Mouse (Mus musculus) liver, embryonic 11.5 days (tissue): ENCODE data around the gene Brd3os. TPM values are rescaled to one million over a fixed set of nuclear protein-coding genes. Genes with fewer than 3 reads are reported as not detected.
A peak's percentile ranks its signal among the peaks of the same experiment; 100 is the strongest.

Experiments
- ATAC-seq: fragments of 200-750 bp; cut with Nextera tagmentation; replicated peaks from 2 replicates; pipeline ENCODE4 v1.8.0; 2017; ENCODE audit warnings: moderate number of reproducible peaks, mild to moderate bottlenecking, moderate TSS enrichment, moderate library complexity; ENCODE audit not compliant: low FRiP score
- DNase-seq: peaks from one replicate; pipeline ENCODE4 v3.0.0-alpha.2; 2017; ENCODE audit warnings: low spot score
- H3K27ac ChIP-seq: fragments of 300-500 bp; sonication (generic); 2 replicates; pipeline ENCODE4 v1.5.1; 2014; ENCODE audit warnings: mild to moderate bottlenecking, low read depth, low read length, control low read depth
- H3K27me3 ChIP-seq: fragments of 300-500 bp; sonication (generic); replicated peaks from 2 replicates; pipeline ENCODE4 v1.6.1; 2014; ENCODE audit warnings: low read length, mixed read lengths; ENCODE audit not compliant: control insufficient read depth, insufficient read depth
- H3K36me3 ChIP-seq: fragments of 300-500 bp; sonication (generic); 2 replicates; pipeline ENCODE4 v1.6.1; 2014; ENCODE audit warnings: mild to moderate bottlenecking, low read length, moderate library complexity, mixed read lengths; ENCODE audit not compliant: control insufficient read depth, insufficient read depth
- H3K4me1 ChIP-seq: fragments of 300-500 bp; sonication (generic); replicated peaks from 2 replicates; pipeline ENCODE4 v1.6.1; 2014; ENCODE audit warnings: low read length, mixed read lengths; ENCODE audit not compliant: control insufficient read depth, insufficient read depth
- H3K4me2 ChIP-seq: fragments of 300-500 bp; sonication (generic); 2 replicates; pipeline ENCODE4 v1.6.1; 2014; ENCODE audit warnings: mild to moderate bottlenecking, control low read depth, moderate library complexity
- H3K4me3 ChIP-seq: fragments of 300-500 bp; sonication (generic); 2 replicates; pipeline ENCODE4 v1.5.1; 2014; ENCODE audit warnings: low read depth, low read length, control low read depth
- H3K9ac ChIP-seq: fragments of 300-500 bp; sonication (generic); 2 replicates; pipeline ENCODE4 v1.6.1; 2014; ENCODE audit warnings: low read depth, low read length, control low read depth
- H3K9me3 ChIP-seq: fragments of 300-500 bp; sonication (generic); 2 replicates; pipeline ENCODE4 v1.6.1; 2016; ENCODE audit warnings: low read length, inconsistent platforms, mixed read lengths; ENCODE audit not compliant: control insufficient read depth
- WGBS: fragments of 180-500 bp; shearing (Covaris S2); extraction: QIAGEN DNeasy Blood & Tissue Kit; methylation state at CpG from one replicate; pipeline ENCODE4 v1.1.7; 2014; 5-methylcytosine and 5-hydroxymethylcytosine counted together
- polyA plus RNA-seq: library from polyadenylated mRNA; unstranded; fragments of >200 nt; fragmentation: Nextera tagmentation; extraction: Ambion mirVana; gene quantifications from 2 replicates; pipeline ENCODE4 v1.2.1, GENCODE M21; 2014

Brd3os gene
- polyA plus RNA-seq, 1 experiment from 2014 or later = 2.8 TPM

- Histone ChIP-seq H3K27ac (peak overlapping the region; percentile 91), H3K36me3 (peaks cover 5% of the 10 kb centered on the region), H3K4me1 (peaks cover 60% of the 10 kb centered on the region), H3K4me2 (peak overlapping the region; percentile 51), H3K9me3 (no peaks in the 10 kb centered on the region), H3K4me3 (no peak overlapping the region), H3K27me3 (no peaks in the 10 kb centered on the region), H3K9ac (peak overlapping the region; percentile 52)
- no peak for DNase-seq
- WGBS = 67% methylated on average over 4 of the region's 4 CpGs
- ATAC-seq = no peak
Measured at GRCm38 (mm10) chr2:27469292-27469990, 27.3 kb downstream of the Brd3os start.

DNA sequence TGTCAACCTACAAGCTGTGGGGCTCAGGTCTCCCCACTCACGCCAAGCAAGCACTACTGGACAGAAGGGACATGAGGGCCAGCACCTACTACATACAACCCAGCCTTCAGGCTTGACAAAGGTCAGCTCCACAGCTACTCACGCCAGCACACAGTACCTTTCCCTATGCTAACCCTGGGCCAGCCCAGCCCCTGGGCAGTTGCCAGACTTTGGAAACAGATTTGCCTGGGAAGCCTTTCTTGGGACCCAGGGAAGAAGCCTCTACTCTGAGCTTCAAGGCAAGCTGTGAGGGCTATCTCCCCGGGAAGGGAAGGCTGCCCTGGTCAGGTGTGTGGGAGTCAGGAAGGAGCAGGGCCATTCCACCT lies 27.8 kb downstream of the Brd3os start:
- peaks cover 60% of the 10 kb centered on the region for H3K4me1 ChIP-seq
- peak overlapping the region; percentile 52 for H3K9ac ChIP-seq
- ATAC-seq = no peak
- no peaks in the 10 kb centered on the region for H3K27me3 ChIP-seq
- no peak for DNase-seq
- H3K4me2 ChIP-seq = peak overlapping the region; percentile 51
- no peak overlapping the region for H3K4me3 ChIP-seq
- WGBS = 57% methylated on average over 3 of the region's 3 CpGs
- peak overlapping the region; percentile 91 for H3K27ac ChIP-seq
- H3K36me3 ChIP-seq = peaks cover 5% of the 10 kb centered on the region
- no peaks in the 10 kb centered on the region for H3K9me3 ChIP-seq

- Histone ChIP-seq H3K4me1 (peaks cover 60% of the 10 kb centered on the region), H3K27me3 (no peaks in the 10 kb centered on the region), H3K36me3 (peaks cover 4% of the 10 kb centered on the region), H3K9ac (peak overlapping the region; percentile 59), H3K27ac (peak overlapping the region; percentile 91), H3K9me3 (no peaks in the 10 kb centered on the region), H3K4me3 (peak overlapping the region; percentile 18; the same call in 1 of the 2 replicates), H3K4me2 (peak overlapping the region; percentile 51)
- WGBS = 53% methylated on average over 2 of the region's 2 CpGs
- peak; percentile 77 for ATAC-seq
- no peak for DNase-seq
Measured at GRCm38 (mm10) chr2:27470535-27470934, 28.4 kb downstream of the Brd3os start.

- peak overlapping the region; percentile 59 for H3K9ac ChIP-seq
- no peaks in the 10 kb centered on the region for H3K9me3 ChIP-seq
- H3K4me1 ChIP-seq = peaks cover 60% of the 10 kb centered on the region
- H3K4me3 ChIP-seq = peak overlapping the region; percentile 18
- DNase-seq (no peak), ATAC-seq (no peak)
- H3K4me2 ChIP-seq = peak overlapping the region; percentile 51
- peak overlapping the region; percentile 91 for H3K27ac ChIP-seq
- H3K36me3 ChIP-seq = peaks cover 2% of the 10 kb centered on the region
- H3K27me3 ChIP-seq = no peaks in the 10 kb centered on the region
Measured at GRCm38 (mm10) chr2:27471170-27471584, 29.1 kb downstream of the Brd3os start.

- H3K27me3 ChIP-seq = no peaks in the 10 kb centered on the region
- 63% methylated on average over 7 of the region's 7 CpGs for WGBS
- peaks cover 64% of the 10 kb centered on the region for H3K4me1 ChIP-seq
- no peak for DNase-seq
- H3K9me3 ChIP-seq = no peaks in the 10 kb centered on the region
- peak overlapping the region; percentile 94; the same call in 1 of the 2 replicates for H3K4me3 ChIP-seq
- no peak for ATAC-seq
- H3K4me2 ChIP-seq = peak overlapping the region; percentile 75
- peaks cover 2% of the 10 kb centered on the region; the same call in 1 of the 2 replicates for H3K36me3 ChIP-seq
- H3K9ac ChIP-seq = peak overlapping the region; percentile 15; the same call in 1 of the 2 replicates
- peak overlapping the region; percentile 6; the same call in 1 of the 2 replicates for H3K27ac ChIP-seq
Measured at GRCm38 (mm10) chr2:27473061-27473765, 31.1 kb downstream of the Brd3os start.

- peaks cover 59% of the 10 kb centered on the region for H3K4me1 ChIP-seq
- ATAC-seq (no peak), DNase-seq (no peak)
- WGBS = 40% methylated on average over 4 of the region's 4 CpGs
- peak overlapping the region; percentile 94 for H3K4me3 ChIP-seq
- peak overlapping the region; percentile 75 for H3K4me2 ChIP-seq
- H3K36me3 ChIP-seq = peaks cover 2% of the 10 kb centered on the region; the same call in 1 of the 2 replicates
- no peaks in the 10 kb centered on the region for H3K27me3 ChIP-seq
- peak overlapping the region; percentile 87 for H3K9ac ChIP-seq
- no peaks in the 10 kb centered on the region for H3K9me3 ChIP-seq
- no peak overlapping the region for H3K27ac ChIP-seq
Measured at GRCm38 (mm10) chr2:27473911-27474310, 31.8 kb downstream of the Brd3os start.

DNA sequence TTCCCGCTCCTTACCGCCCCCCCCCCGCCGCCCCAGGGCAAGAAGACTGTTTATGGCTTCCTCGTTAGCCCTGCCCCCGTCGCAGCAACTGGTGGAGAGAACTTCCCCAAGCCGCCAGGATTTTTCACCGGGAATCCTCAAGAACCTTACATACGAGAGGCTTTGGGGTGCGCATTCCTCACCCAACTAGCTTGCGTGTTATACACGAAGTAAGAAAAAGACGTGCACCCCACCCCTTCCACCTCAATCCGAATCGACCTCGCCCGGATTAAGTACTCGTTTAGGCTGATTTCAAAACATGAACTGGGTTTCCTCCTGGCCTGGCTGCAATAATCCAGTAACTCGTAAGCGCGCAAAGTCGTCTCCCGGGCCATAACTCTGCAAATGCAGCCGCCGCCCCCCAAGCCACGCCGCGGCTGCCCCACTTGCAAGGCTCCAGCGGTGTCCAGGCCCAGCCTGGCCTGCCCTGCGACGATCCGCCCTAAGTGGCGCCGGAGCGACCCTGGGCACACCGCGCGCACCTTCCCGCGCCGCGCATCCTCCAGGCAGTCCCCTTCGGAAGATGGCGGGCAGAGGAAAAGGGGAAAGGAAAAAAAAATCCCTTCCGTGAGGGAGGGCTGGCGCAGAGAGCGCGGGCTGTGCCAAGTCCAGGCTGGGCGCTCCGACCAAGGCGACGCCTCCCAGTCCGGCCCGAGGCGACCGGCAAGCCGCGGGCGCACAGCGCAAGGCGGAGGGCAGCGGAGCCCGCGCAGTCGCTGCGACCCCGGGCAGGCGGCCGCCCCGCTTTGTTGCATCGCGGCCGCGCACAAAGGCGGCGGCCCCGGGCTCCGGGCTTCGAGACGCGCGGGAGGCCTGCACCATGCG lies 32.7 kb downstream of the Brd3os start:
- peaks cover 50% of the 10 kb centered on the region for H3K4me1 ChIP-seq
- under 1% methylated on average over 80 of the region's 84 CpGs for WGBS
- ATAC-seq = peak; percentile 1

More for the DNA sequence above, 32.7 kb downstream of the Brd3os start:
- H3K4me3 ChIP-seq = peak overlapping the region; percentile 94
- H3K9me3 ChIP-seq = no peaks in the 10 kb centered on the region
- no peaks in the 10 kb centered on the region for H3K27me3 ChIP-seq
- H3K27ac ChIP-seq = peak overlapping the region; percentile 89
- H3K4me2 ChIP-seq = peak overlapping the region; percentile 75
- H3K36me3 ChIP-seq = peaks cover 2% of the 10 kb centered on the region; the same call in 1 of the 2 replicates
- H3K9ac ChIP-seq = peak overlapping the region; percentile 87
- peak; percentile 71 for DNase-seq
